Mouse (Mus musculus): ENCODE results near the gene Rbm8a.
A peak's percentile ranks its signal among the peaks of the same experiment; 100 is the strongest.

- TF ChIP-seq CTCF (IDR thresholded peaks at IDR 0.05; ENCODE audit: borderline replicate concordance, insufficient read depth, low read length) (no peak), POLR2A (IDR thresholded peaks at IDR 0.05; ENCODE audit: low read depth, low read length) (peak; percentile 76)
Measured at GRCm38 (mm10) chr3:96598156-96599068, 31.3 kb upstream of the Rbm8a start.
